Mouse (Mus musculus): Measurements from ENCODE around the gene Ephb2. TPM values are rescaled to one million over a fixed set of nuclear protein-coding genes. Genes with fewer than 3 reads are reported as not detected.

The Ephb2 gene
- total RNA-seq, 2 experiments from 2014 or later: 0.49 to 0.89 TPM

DNA sequence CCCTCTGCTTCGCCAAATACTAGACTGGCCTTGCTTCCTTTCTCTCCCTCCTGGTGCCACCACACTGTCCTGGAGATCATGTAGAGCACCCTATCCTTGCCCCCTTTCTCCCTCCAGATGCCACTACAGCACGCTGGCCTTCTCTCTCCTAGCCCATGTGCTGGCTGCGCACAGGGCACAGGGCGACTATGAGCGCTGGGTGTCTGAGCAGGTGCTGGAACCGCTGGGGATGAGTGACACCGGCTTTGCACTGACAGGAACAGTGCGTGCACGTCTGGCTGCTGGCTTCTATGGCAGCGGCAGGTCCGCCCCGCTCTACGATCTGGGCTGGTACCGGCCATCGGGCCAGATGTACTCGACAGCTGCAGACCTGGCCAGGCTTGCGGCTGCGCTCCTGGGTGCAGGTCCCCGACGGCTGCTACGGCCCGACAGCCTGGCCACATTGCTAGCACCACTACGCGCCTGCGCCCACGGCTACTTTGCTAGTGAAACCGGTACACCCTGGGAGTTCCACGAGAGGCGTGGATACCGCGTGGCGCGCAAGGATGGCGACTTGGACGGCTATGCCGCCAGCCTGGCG lies 198.7 kb downstream of the Ephb2 start:
- no peak for DNase-seq (ENCODE audit: low spot score)
- intact Hi-C loops (cut with DNase I): no loop called here

DNA sequence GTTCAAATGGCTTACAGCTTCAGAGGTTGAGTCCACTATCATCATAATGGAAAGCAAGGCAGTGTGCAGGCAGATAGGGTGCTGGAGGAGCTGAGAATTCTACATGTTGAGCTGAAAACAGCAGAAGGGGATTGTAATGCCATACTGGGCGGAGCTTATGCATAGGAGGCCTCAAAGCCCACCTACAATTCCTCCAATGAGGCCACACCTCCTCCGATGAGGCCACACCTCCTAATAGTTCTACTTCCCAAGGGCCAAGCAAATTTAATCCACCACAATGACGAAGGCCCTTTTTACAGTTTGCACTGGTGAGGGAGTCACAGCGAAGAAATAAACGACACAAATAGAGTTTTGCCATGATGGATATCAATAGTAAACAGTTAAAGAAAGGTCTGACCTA lies 199.3 kb downstream of the Ephb2 start:
- no peak for DNase-seq (ENCODE audit: low spot score)
- intact Hi-C loops (cut with DNase I): no loop called here

DNA sequence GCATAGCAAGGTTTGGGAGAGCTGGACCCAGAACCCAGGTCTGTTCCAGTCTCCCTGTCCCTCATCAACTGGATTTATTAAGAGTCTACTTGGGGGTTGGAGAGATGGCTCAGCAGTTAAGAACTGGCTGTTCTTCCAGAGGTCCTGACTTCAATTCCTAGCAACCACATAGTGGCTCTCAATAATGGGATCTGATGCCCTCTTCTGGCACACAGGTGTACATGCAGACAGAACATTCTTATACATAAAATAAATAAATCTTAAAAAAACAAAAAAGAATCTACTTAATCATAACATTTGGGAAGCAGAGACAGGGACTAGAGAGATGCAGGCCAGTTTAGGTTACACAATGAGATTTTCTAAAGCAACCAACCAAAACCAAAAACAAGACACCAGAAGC lies 199.8 kb downstream of the Ephb2 start:
- no peak for DNase-seq (ENCODE audit: low spot score)
- intact Hi-C loops (cut with DNase I): no loop called here

DNA sequence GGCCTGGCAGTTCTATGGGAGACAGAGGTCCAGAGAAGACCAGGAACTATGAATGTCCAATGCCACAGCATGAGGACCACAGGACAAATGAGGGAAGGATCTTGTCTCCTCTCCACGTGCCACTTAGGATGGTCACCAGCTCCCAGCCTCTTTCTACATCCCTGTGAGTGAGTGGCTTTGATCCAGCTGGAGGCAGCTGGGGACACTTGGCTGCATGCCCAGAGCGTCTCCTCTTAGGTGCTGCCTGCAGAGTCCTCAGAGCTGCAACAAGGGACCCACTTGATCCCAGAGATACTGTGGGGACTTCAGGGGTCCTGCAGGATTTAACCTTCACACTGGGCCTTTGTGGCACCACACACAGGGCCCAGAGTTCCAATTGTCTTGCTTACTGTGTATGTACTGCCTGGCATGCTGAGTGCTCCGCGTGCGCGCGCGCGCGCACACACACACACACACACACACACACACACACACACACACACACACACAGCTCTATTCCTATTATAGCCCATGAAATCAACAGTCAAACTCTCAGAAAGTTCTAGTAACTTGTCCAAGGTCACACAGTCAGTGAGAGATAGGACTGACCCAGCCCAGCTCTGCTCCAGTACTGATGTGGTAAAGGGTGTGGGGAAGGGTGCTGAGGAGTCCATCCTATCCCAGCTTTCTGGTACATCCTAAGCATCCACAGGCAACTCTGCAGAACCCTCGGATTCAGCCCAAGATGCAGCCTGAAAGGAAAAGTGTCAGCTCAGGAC lies 204.4 kb downstream of the Ephb2 start:
- no peak for DNase-seq (ENCODE audit: low spot score)
- intact Hi-C loops (cut with DNase I): no loop called here

DNA sequence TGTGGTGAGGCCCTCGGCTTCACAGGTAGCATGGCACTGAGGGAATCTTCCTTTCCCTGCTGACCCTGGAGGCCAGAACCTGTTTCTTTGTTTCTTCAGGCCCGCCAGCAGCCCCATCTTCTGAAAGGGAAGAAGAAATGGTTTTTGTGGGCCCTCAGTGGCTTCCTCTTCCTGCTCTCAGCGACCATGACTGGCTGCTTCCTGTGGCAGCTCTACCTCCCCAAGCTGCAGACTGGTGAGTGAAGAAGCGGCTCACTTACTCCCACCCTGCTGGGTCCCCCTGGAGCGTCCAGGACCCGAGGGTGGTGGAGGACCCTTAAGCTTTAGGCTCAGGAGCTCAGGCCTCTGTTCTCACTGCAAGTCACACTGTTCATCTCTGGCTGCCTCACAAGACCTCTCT lies 209.2 kb downstream of the Ephb2 start:
- intact Hi-C loops (cut with DNase I): no loop called here
- DNase-seq (ENCODE audit: low spot score): no peak

DNA sequence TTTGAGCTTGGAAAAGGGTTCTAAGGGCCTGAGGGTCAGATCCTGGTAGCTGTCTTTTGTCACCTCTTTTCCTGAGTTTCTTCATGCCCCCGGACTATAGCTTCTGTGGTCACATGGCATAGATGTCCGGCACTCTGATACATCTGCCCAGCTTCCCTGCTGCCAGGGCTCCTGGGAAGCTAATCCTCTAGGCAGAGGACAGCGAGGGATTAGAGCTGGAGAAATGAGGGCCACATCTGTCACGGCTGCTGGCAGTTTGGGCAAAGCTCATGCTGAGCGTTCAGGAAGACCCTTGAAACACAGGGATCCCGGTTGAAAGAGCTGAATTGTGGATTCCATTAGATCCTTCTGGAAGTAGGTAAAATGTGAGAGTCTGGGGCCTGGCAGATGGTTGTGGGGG lies 213.4 kb downstream of the Ephb2 start, which contains the start of gene Lactbl1:
Gene Lactbl1 (plus strand): TSS at position 234 of the 400 bp plus-strand sequence.
- DNase-seq (ENCODE audit: low spot score): no peak
- intact Hi-C loops (cut with DNase I): loop anchor here (5.0 kb wide), 1 partner anchor 365 kb away; no protein-coding TSS in a partner anchor

DNA sequence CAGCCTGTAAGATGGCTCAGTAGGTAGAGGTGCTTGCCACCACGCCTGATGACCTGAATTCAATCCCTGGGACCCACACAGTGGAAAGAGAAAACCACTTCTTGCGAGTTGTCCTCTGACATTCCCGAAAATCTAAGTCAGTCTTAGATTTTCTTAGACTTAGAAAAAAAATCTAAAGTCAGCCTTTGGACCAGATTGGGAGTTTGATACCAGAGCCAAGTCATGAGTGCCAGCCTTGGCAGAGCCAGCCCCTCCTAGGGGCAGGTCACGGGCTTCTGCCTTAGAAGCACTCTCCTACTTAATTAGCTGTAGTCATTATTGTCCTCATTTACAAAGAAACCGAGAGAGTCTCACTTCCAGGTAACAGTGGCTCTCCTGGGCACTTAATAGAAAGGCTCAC lies 213.8 kb downstream of the Ephb2 start:
- no peak for DNase-seq (ENCODE audit: low spot score)
- intact Hi-C loops (cut with DNase I): loop anchor here (1.0 to 5.0 kb wide), 5 partner anchors 95 to 365 kb away; no protein-coding TSS in a partner anchor

DNA sequence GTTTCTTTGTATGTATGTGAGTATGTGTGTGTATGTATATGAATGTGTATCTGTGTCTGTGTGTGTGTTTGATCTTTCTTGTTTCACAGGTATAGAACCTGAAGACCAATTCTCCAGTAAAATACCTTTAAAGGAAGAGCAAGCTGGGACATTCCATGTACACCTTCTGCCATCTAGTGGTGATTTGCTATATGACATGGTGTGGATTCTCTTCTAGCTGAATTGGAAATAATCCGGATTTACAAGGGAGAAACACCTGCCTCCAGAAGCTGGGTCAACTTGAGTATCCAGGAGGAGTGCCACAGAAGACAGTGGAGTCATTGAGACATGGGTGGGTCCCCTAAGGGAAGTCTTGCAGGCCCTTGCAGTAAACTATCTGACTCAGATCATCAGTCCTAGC lies 214.5 kb downstream of the Ephb2 start:
- intact Hi-C loops (cut with DNase I): loop anchor here (1.0 to 5.0 kb wide), 5 partner anchors 95 to 364 kb away; no protein-coding TSS in a partner anchor
- no peak for DNase-seq (ENCODE audit: low spot score)

DNA sequence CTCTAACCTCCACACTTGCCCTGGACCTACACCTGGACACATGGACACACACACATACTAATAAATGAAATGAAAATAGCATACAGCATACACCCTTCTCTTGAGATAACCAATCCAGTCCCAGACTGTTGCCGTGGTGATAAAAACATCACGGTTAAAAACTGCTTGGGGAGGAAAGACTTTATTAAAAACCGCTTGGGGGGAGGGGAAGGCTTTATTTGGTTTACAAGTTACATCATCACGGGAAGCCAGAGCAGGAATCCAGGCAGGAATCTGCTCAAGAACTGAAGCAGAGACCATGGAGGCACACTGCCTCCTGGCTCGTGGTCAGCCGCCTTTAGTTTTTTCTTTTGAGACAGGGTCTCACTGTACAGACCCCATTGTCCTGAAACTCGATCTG lies 222.1 kb downstream of the Ephb2 start:
- DNase-seq (ENCODE audit: low spot score): no peak
- intact Hi-C loops (cut with DNase I): no loop called here

DNA sequence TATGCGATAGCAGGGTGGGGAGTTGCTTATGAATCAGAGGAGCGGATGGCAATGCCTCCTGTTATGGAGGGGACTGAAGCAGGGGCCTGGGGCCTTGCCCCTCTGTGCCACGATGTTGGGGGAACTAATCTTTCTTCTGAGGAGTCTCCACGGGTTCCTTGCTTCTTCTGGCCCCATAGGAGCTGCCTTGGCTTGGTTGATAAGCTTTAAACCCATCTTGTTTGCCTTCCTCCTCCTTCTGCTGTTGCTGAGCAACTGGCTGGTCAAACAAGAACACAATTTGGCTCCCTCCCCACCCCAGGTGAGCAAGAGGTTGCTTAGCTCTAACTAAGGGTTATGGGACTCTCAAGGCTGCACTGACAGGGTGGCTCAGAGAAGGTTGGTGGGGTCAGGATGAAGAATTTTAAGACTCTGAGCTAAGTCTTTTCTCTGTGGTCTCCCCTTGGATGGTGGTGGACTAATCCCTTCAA lies 225.4 kb downstream of the Ephb2 start, which contains the start of gene Tex46:
Gene Tex46 (plus strand): TSS at position 51 of the 470 bp plus-strand sequence.
- DNase-seq (ENCODE audit: low spot score): no peak
- intact Hi-C loops (cut with DNase I): no loop called here

DNA sequence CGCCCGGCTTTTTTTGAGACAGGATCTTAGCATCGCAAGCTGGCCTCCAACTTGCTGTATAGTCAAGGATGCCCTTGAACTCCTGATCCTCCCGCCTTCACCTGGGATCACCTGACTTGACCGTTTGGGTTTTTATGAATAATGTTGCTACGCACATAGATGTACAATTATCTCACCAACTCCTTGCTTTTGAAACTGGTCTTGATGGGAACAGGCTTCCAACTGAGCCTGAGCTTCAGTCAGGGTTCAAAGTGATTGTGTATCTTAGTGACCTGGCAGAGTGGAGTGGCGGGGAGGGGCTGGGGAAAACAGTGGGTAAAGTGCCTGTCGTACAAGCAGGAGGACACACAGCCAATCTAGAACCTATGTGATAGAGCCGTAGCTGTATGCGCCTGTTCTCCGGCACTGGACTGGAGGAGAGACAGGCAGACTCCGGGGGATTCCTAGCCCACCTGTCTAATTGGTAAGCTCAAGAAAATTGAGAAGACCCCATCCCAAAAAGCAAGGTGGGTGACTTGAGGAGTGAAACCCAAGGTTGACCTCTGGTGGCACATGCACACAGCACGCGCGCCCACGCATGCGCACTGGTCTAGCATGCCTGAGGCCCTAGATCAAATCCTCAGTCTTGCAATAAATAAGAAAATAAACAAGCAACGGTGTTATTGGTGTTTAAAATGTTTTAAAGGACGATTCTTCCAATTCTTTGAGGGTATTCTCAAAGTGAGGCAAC lies 229.9 kb downstream of the Ephb2 start:
- no peak for DNase-seq (ENCODE audit: low spot score)
- intact Hi-C loops (cut with DNase I): no loop called here

DNA sequence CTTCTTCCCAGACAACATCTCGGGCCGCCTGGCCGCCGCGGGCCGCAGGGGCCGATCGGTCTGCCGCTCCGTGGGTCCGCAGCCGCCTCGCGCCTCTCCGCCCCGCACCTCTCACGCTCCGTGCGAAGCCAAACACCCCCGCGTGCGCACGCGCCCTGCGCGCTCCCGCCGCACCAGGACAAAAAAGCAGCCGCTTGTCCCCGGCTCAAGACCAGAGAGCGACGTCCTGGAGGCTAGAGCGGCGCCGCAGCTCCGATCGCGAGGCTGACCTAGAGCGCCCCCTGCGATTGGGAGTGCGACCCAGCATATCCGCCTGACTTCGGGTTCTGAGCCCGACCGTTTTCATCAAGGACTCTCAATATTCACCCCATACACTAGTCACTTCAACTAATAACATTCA lies 233.2 kb downstream of the Ephb2 start, which contains the start of gene Kdm1a:
Gene Kdm1a (minus strand): TSS at position 156 of the 400 bp plus-strand sequence.
- DNase-seq (ENCODE audit: low spot score): peak; percentile 84
- intact Hi-C loops (cut with DNase I): loop anchor here (2.0 to 5.0 kb wide), 3 partner anchors 65 to 550 kb away; partner anchors contain the start of genes 6030445D17Rik and Rpl11

DNA sequence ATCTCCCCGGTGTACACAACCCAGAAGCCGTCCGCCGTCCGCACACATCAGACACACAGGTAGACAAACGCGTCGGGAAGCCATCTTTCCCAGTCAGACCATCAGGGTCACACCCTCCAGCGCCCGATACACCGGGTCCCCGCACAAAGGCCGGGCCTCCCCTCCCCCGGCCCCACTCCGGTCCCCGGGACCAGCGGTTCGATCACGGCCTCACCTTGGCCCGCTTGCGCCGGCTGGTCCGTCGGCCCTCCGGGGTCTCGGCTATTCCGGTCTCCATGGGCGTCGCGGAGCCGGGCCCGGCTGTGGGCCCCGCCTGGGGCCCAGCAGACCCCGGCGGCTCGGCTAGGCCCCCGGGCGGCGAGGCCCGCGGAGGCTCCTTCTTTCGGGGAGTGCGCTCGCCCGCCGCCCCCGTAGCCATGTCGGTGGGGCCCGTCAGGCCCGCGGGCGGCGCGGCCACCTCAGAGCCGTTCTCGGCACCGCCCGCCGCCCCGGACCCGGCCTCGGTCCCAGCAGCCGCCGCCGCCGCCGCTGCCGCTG lies 233.7 kb downstream of the Ephb2 start:
- DNase-seq (ENCODE audit: low spot score): no peak
- intact Hi-C loops (cut with DNase I): loop anchor here (2.0 to 5.0 kb wide), 3 partner anchors 65 to 550 kb away; partner anchors contain the start of genes 6030445D17Rik and Rpl11

DNA sequence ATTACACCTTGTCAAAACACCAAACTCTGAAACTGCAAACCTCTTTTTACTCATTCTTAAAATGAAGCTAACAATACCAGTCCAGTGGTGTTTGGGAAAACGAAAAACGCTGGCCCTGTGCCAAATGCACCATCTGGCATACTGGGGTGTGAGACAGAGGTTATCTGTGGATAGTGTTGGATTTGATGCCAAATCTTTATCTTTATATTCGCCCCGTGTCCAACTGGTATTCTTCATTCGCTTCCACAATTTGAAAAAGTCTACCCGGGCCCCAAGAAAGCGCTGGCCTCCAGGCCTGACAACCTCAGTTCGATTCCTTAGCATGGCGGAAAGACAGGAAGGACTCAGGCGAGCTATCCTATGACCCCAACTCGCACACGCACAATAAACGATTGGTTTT lies 234.3 kb downstream of the Ephb2 start:
- intact Hi-C loops (cut with DNase I): loop anchor here (5.0 kb wide), 2 partner anchors 64 to 549 kb away; partner anchors contain the start of gene Rpl11
- DNase-seq (ENCODE audit: low spot score): peak; percentile 10

DNA sequence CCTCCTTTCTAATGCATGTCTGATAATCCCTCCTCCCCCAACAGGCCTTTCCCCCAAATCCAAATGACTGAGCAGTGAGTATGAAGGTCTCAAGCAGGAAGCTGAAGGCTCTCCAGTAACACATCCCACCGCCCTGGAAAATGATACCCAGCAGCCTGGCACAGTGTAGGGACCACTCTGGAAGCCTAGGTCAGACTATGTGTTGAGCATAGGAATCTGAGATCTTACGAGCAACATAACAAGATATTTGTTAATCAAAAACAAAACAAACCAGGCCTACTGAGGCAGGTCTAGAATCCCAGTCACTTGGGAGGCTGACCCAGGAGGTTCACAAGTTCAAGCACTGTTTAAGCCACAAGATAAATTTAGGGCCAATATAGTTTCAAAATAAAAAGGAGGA lies 235.3 kb downstream of the Ephb2 start:
- no peak for DNase-seq (ENCODE audit: low spot score)
- intact Hi-C loops (cut with DNase I): loop anchor here (5.0 kb wide), 2 partner anchors 63 to 548 kb away; partner anchors contain the start of gene Rpl11

DNA sequence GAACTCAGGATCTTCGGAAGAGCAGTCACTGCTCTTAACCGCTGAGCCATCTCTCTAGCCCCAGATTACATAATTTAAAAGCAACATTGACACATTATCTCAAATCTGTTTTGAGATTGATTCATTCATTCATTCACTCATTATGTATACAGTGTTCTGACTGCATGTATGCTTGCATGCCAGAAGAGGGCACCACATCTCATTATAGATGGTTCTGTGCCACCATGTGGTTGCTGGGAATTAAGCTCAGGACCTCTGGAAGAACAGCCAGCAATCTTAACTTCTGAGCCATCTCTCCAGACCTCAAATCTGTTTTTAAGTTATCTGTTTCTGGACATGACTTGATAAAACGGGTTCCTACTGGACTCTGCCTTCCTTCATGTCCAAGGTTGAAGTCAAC lies 235.9 kb downstream of the Ephb2 start:
- intact Hi-C loops (cut with DNase I): loop anchor here (5.0 kb wide), 2 partner anchors 63 to 548 kb away; partner anchors contain the start of gene Rpl11

DNA sequence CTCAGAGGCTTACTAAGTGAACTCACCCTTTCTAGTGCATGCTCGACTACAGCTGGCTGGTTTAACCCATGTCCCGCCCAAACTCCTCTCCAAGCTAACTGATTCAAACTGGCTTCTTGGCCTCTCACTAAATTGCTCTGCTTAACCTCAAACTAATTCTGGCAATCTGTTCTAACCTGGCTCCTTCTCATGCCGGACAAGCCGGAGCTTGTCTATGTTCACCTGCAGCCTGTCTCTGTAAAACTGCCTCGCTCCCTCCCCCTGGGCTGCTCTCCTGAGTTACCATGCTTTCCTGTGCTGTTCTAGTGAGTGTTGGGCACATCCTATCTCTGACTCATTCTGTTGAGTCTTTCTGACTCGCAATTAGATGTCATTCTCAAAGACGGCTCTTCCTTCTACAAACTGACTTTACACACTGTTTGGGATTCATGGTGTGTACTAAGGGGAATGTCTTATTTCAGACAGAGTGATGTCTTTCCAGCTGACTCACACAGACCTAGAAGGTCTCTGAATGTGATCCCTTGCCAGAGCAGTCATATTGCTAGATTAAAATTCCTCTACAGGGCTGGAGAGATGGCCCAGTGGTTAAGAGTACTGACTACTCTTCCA lies 237.4 kb downstream of the Ephb2 start:
- intact Hi-C loops (cut with DNase I): no loop called here
- DNase-seq (ENCODE audit: low spot score): no peak

More for the DNA sequence above, 235.9 kb downstream of the Ephb2 start:
- no peak for DNase-seq (ENCODE audit: low spot score)

All from heart, postnatal 25 days (tissue).